Comparison of ENCODE assay signal across 31 mouse cellular contexts in genomic region chr7:124026908-124027307, GRCm38 (mm10). TPM values are rescaled to one million over a fixed set of nuclear protein-coding genes. Genes with fewer than 3 reads are reported as not detected.
"Had no signal": no experiment of that assay in that cellular context is flagged by ENCODE, and none has a peak within 500 bp of the region (broad histone marks: within the 10 kb centered on the region; RNA-seq: fewer than 3 reads in every experiment).

No protein-coding gene starts in this region.

- H3K9me3 ChIP-seq: embryonic facial prominence, embryonic 12.5 days; embryonic facial prominence, embryonic 15.5 days; forebrain, embryonic 12.5 days; forebrain, embryonic 13.5 days had no signal

- H3K4me2 ChIP-seq: embryonic facial prominence, embryonic 12.5 days; embryonic facial prominence, embryonic 13.5 days; embryonic facial prominence, embryonic 15.5 days; forebrain, embryonic 12.5 days; forebrain, embryonic 13.5 days; forebrain, embryonic 15.5 days had no signal

- H3K4me1 ChIP-seq: embryonic facial prominence, embryonic 10.5 days; embryonic facial prominence, embryonic 12.5 days; embryonic facial prominence, embryonic 13.5 days; embryonic facial prominence, embryonic 15.5 days; forebrain, embryonic 10.5 days; forebrain, embryonic 12.5 days; forebrain, embryonic 13.5 days; forebrain, embryonic 15.5 days had no signal

- H3K27ac ChIP-seq: embryonic facial prominence, embryonic 10.5 days; embryonic facial prominence, embryonic 12.5 days; embryonic facial prominence, embryonic 13.5 days; embryonic facial prominence, embryonic 15.5 days; forebrain, embryonic 10.5 days; forebrain, embryonic 12.5 days; forebrain, embryonic 13.5 days; forebrain, embryonic 15.5 days; gastrocnemius, adult 2 months; heart, adult 2 months had no signal

- H3K4me3 ChIP-seq: embryonic facial prominence, embryonic 10.5 days; embryonic facial prominence, embryonic 12.5 days; embryonic facial prominence, embryonic 13.5 days; embryonic facial prominence, embryonic 15.5 days; erythroblast, embryonic 14.5 days; forebrain, embryonic 10.5 days; forebrain, embryonic 12.5 days; forebrain, embryonic 13.5 days; forebrain, embryonic 15.5 days; gastrocnemius, adult 2 months; heart, adult 2 months had no signal

- H3K9ac ChIP-seq: embryonic facial prominence, embryonic 12.5 days; embryonic facial prominence, embryonic 13.5 days; embryonic facial prominence, embryonic 15.5 days; forebrain, embryonic 12.5 days; forebrain, embryonic 13.5 days; forebrain, embryonic 15.5 days; forebrain, postnatal 0 days had no signal

- DNase-seq: cerebellum, adult 8-10 months; cerebellum, adult 9-10 months; cerebellum, adult 9-11 months; cerebellum, postnatal 10 days; cerebellum, postnatal 14 days; cerebellum, postnatal 25 days; cerebellum, postnatal 36 days; embryo, embryonic 11 days; forebrain, postnatal 0 days; gastrocnemius, adult 2 months; gastrocnemius, postnatal 10 days; gastrocnemius, postnatal 14 days; gastrocnemius, postnatal 25 days; gastrocnemius, postnatal 36 days; heart, adult 18-20 months; heart, adult 2 months had no signal

- ATAC-seq: forebrain, embryonic 13.5 days; forebrain, embryonic 14.5 days; forebrain, embryonic 15.5 days; forebrain, embryonic 16.5 days; forebrain, postnatal 0 days had no signal

- H3K36me3 ChIP-seq: embryonic facial prominence, embryonic 10.5 days; embryonic facial prominence, embryonic 12.5 days; embryonic facial prominence, embryonic 13.5 days; embryonic facial prominence, embryonic 15.5 days; forebrain, embryonic 10.5 days; forebrain, embryonic 12.5 days; forebrain, embryonic 15.5 days had no signal

- H3K27me3 ChIP-seq: embryonic facial prominence, embryonic 12.5 days; embryonic facial prominence, embryonic 13.5 days; embryonic facial prominence, embryonic 15.5 days; forebrain, embryonic 12.5 days; forebrain, embryonic 13.5 days; forebrain, embryonic 15.5 days had no signal

RNA-seq across cellular contexts. Expression of gene Hs3st4, which starts 44.2 kb away (rescaled TPM):
- total RNA-seq: common myeloid progenitor, adult 5-6 weeks; gastrocnemius, adult 18-20 months; gastrocnemius, adult 2 months; gastrocnemius, adult 8-10 months; gastrocnemius, postnatal 14 days; gastrocnemius, postnatal 25 days; gastrocnemius, postnatal 36 days; granulocyte monocyte progenitor cell, adult 5-6 weeks had no signal
- polyA plus RNA-seq: erythroblast, embryonic 14.5 days; forebrain, embryonic 10.5 days had no signal
